Mouse (Mus musculus) forebrain, embryonic 13.5 days (tissue): Measurements from ENCODE around the gene Btnl9. TPM values are rescaled to one million over a fixed set of nuclear protein-coding genes. Genes with fewer than 3 reads are reported as not detected.

ENCODE experiments used
- ATAC-seq: fragments of 200-750 bp; cut with Nextera tagmentation; 2 replicates; pipeline ENCODE4 v1.8.0; 2017
- H3K27ac ChIP-seq: fragments of 300-500 bp; sonication (generic); 2 replicates; pipeline ENCODE4 v1.5.1; 2015; ENCODE audit warnings: inconsistent platforms, mild to moderate bottlenecking, moderate library complexity
- H3K27me3 ChIP-seq: fragments of 300-500 bp; sonication (generic); 2 replicates; pipeline ENCODE4 v1.6.1; 2015; ENCODE audit warnings: mild to moderate bottlenecking, inconsistent platforms
- H3K36me3 ChIP-seq: fragments of 300-500 bp; sonication (generic); 2 replicates; pipeline ENCODE4 v1.6.1; 2015; ENCODE audit warnings: mild to moderate bottlenecking, inconsistent platforms; ENCODE audit not compliant: poor library complexity, severe bottlenecking
- H3K4me1 ChIP-seq: fragments of 300-500 bp; sonication (generic); 2 replicates; pipeline ENCODE4 v1.6.1; 2015; ENCODE audit warnings: inconsistent platforms
- H3K4me2 ChIP-seq: fragments of 300-500 bp; sonication (generic); 2 replicates; pipeline ENCODE4 v1.6.1; 2015; ENCODE audit warnings: inconsistent platforms, mild to moderate bottlenecking, moderate library complexity
- H3K4me3 ChIP-seq: fragments of 300-500 bp; sonication (generic); 2 replicates; pipeline ENCODE4 v1.5.1; 2015; ENCODE audit warnings: mild to moderate bottlenecking, inconsistent platforms
- H3K9ac ChIP-seq: fragments of 300-500 bp; sonication (generic); 2 replicates; pipeline ENCODE4 v1.6.1; 2015; ENCODE audit warnings: mild to moderate bottlenecking, inconsistent platforms
- H3K9me3 ChIP-seq: fragments of 300-500 bp; sonication (generic); replicated peaks from 2 replicates; pipeline ENCODE4 v1.6.1; 2016; ENCODE audit warnings: inconsistent platforms
- WGBS: fragments of 180-500 bp; shearing (Covaris S2); methylation state at CpG from one replicate; pipeline ENCODE4 v1.1.7; 2015; 5-methylcytosine and 5-hydroxymethylcytosine counted together
- polyA plus RNA-seq: library from polyadenylated mRNA; unstranded; fragments of >200 nt; fragmentation: Nextera tagmentation; extraction: Ambion mirVana; gene quantifications from 2 replicates; pipeline ENCODE4 v1.2.1, GENCODE M21; 2015

Btnl9 gene
- polyA plus RNA-seq, 1 experiment from 2014 or later: 0.03 TPM

GRCm38 (mm10) chr11:49170576-49170975 lies 16.4 kb downstream of the Btnl9 start:
- Histone ChIP-seq H3K9me3 (peaks cover 7% of the 10 kb centered on the region; the same call in 1 of the 2 replicates), H3K27ac (no peak overlapping the region), H3K4me1 (peaks cover 7% of the 10 kb centered on the region; the same call in 1 of the 2 replicates), H3K9ac (no peak overlapping the region), H3K4me3 (no peak overlapping the region), H3K27me3 (peaks cover 25% of the 10 kb centered on the region), H3K4me2 (no peak overlapping the region), H3K36me3 (no peaks in the 10 kb centered on the region)
- ATAC-seq: no peak
- 88% methylated on average over 4 of the region's 4 CpGs for WGBS

- Histone ChIP-seq H3K36me3 (no peaks in the 10 kb centered on the region), H3K9ac (peak overlapping the region; percentile 58), H3K27ac (no peak overlapping the region), H3K9me3 (peaks cover 7% of the 10 kb centered on the region; the same call in 1 of the 2 replicates), H3K27me3 (peaks cover 25% of the 10 kb centered on the region), H3K4me3 (peak overlapping the region; percentile 42), H3K4me2 (peak overlapping the region; percentile 70), H3K4me1 (peaks cover 7% of the 10 kb centered on the region; the same call in 1 of the 2 replicates)
- ATAC-seq: peak; percentile 81
- 7% methylated on average over 50 of the region's 50 CpGs for WGBS
These were observed 17.9 kb downstream of the Btnl9 start for GRCm38 (mm10) chr11:49168839-49169611.

GRCm38 (mm10) chr11:49156821-49157814 lies 29.8 kb downstream of the Btnl9 start:
- no peaks in the 10 kb centered on the region for H3K4me1 ChIP-seq
- no peak for ATAC-seq
- no peak overlapping the region for H3K9ac ChIP-seq
- H3K9me3 ChIP-seq: no peaks in the 10 kb centered on the region
- WGBS: 89% methylated on average over 2 of the region's 2 CpGs
- H3K36me3 ChIP-seq: no peaks in the 10 kb centered on the region
- H3K27ac ChIP-seq: no peak overlapping the region
- no peak overlapping the region for H3K4me3 ChIP-seq
- no peak overlapping the region for H3K4me2 ChIP-seq
- no peaks in the 10 kb centered on the region for H3K27me3 ChIP-seq

DNA sequence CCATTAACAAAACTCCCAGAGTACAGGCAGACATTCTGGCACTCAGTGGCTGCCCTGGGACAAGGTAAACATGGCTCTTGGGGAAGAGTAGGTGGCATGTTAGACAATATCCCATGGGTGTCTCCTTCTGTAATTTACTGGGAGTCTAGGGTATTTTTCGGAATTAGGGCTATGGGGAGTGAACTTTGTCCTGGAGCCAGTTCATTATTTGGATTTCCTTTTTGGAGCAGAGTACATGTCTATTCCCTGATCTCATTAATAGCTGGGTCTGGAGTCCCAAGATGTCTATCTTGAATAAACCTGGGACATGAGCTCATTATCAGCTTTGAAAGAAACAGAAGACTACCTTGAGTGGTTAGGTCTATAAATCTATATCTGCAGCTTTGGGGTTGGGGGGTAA lies 32.9 kb downstream of the Btnl9 start, which contains the start of gene Olfr1394:
TSS of gene Olfr1394 (plus strand) at position 301 of the 400 bp plus-strand sequence.
- Histone ChIP-seq H3K4me2 (no peak within 1 kb of the TSS), H3K4me1 (no peaks in the 10 kb centered on the region), H3K9ac (no peak within 1 kb of the TSS), H3K27me3 (no peaks in the 10 kb centered on the region), H3K9me3 (no peaks in the 10 kb centered on the region), H3K4me3 (no peak within 1 kb of the TSS), H3K27ac (no peak within 1 kb of the TSS), H3K36me3 (no peaks in the 10 kb centered on the region)
- WGBS: 88% methylated on average over 1 of the region's 1 CpGs
- ATAC-seq: no peak

DNA sequence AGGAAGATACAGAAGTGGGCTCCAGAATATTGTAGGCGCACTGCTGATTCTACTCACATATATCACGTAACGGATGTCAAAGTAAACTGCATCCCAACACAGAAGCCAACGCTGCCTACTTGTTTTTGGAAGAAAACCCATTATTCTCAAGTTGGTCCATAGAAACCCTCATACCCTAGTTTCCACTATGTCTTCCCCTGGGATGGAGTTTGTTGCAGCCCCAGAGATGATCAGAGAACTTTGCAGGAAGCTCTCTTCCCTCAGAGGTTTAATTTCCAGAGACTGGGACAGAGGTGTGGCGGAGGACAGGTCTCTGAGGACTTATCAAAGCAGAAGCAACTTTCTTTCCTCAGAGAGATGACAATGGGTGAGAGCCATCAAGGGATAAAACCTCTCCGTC lies 45.0 kb downstream of the Btnl9 start, which contains the start of gene Olfr1395:
TSS of gene Olfr1395 (plus strand) at position 301 of the 400 bp plus-strand sequence.
- no peaks in the 10 kb centered on the region for H3K27me3 ChIP-seq
- H3K9ac ChIP-seq: no peak within 1 kb of the TSS
- ATAC-seq: no peak
- no peak within 1 kb of the TSS for H3K4me2 ChIP-seq
- no peak within 1 kb of the TSS for H3K4me3 ChIP-seq
- no peaks in the 10 kb centered on the region for H3K4me1 ChIP-seq
- H3K9me3 ChIP-seq: no peaks in the 10 kb centered on the region
- no peak within 1 kb of the TSS for H3K27ac ChIP-seq
- 89% methylated on average over 6 of the region's 6 CpGs for WGBS
- H3K36me3 ChIP-seq: no peaks in the 10 kb centered on the region

GRCm38 (mm10) chr11:49124169-49124568 lies 62.8 kb downstream of the Btnl9 start:
- H3K27me3 ChIP-seq: no peaks in the 10 kb centered on the region

GRCm38 (mm10) chr11:49119635-49120034 lies 67.3 kb downstream of the Btnl9 start:
- no peak overlapping the region for H3K27ac ChIP-seq
- H3K4me1 ChIP-seq: no peaks in the 10 kb centered on the region
- no peaks in the 10 kb centered on the region for H3K36me3 ChIP-seq
- no peaks in the 10 kb centered on the region for H3K27me3 ChIP-seq
- H3K9me3 ChIP-seq: no peaks in the 10 kb centered on the region
- 85% methylated on average over 3 of the region's 3 CpGs for WGBS
- no peak overlapping the region for H3K4me3 ChIP-seq
- ATAC-seq: no peak
- H3K4me2 ChIP-seq: no peak overlapping the region
- no peak overlapping the region for H3K9ac ChIP-seq

More at GRCm38 (mm10) chr11:49124169-49124568, 62.8 kb downstream of the Btnl9 start:
- Histone ChIP-seq H3K4me3 (no peak overlapping the region), H3K9me3 (no peaks in the 10 kb centered on the region), H3K4me2 (no peak overlapping the region), H3K27ac (no peak overlapping the region), H3K4me1 (no peaks in the 10 kb centered on the region), H3K9ac (no peak overlapping the region), H3K36me3 (no peaks in the 10 kb centered on the region)
- no peak for ATAC-seq
- 94% methylated on average over 2 of the region's 2 CpGs for WGBS

Other genes starting within 250 kb of the Btnl9 start
- 1.5 and 2.2 TPM in 2 replicates for gene Psme2b, start 241.0 kb downstream of the Btnl9 start, polyA plus RNA-seq
- not detected in 2 replicates for gene Olfr56, start 208.3 kb downstream of the Btnl9 start, polyA plus RNA-seq
- 0.15 and 0.24 TPM in 2 replicates for gene 9930111J21Rik1, start 207.8 kb downstream of the Btnl9 start, polyA plus RNA-seq
- gene Gm12185, start 194.9 kb downstream of the Btnl9 start, polyA plus RNA-seq: not detected in 2 replicates
- not detected in 2 replicates for gene Tgtp1, start 193.0 kb downstream of the Btnl9 start, polyA plus RNA-seq
- 0.13 and 0.21 TPM in 2 replicates for gene 9930111J21Rik2, start 135.9 kb downstream of the Btnl9 start, polyA plus RNA-seq
- gene Tgtp2, start 123.0 kb downstream of the Btnl9 start, polyA plus RNA-seq: not detected in 2 replicates
- gene Ifi47, start 110.6 kb downstream of the Btnl9 start, polyA plus RNA-seq: 0.27 and 0.47 TPM in 2 replicates
- not detected in 2 replicates for gene Olfr1396, start 72.3 kb downstream of the Btnl9 start, polyA plus RNA-seq
- gene Olfr1395, start 44.9 kb downstream of the Btnl9 start, polyA plus RNA-seq: not detected in 2 replicates
- not detected in 2 replicates for gene Olfr1394, start 32.8 kb downstream of the Btnl9 start, polyA plus RNA-seq
- gene Zfp62, start 16.1 kb upstream of the Btnl9 start, polyA plus RNA-seq: 58.5 and 58.6 TPM in 2 replicates
- gene Mgat1, start 57.0 kb upstream of the Btnl9 start, polyA plus RNA-seq: 25.5 and 30.6 TPM in 2 replicates
- 0.08 and 0.13 TPM in 2 replicates for gene Olfr1393, start 91.1 kb upstream of the Btnl9 start, polyA plus RNA-seq
- not detected in 2 replicates for gene Olfr1392, start 98.1 kb upstream of the Btnl9 start, polyA plus RNA-seq
- gene Olfr10, start 117.6 kb upstream of the Btnl9 start, polyA plus RNA-seq: not detected in 2 replicates
- gene Olfr1391, start 135.6 kb upstream of the Btnl9 start, polyA plus RNA-seq: not detected in 2 replicates
- not detected in 2 replicates for gene Olfr1390, start 148.0 kb upstream of the Btnl9 start, polyA plus RNA-seq
- not detected in 2 replicates for gene Olfr1389, start 235.9 kb upstream of the Btnl9 start, polyA plus RNA-seq
- 0.05 and 0.10 TPM in 2 replicates for gene Olfr1388, start 249.5 kb upstream of the Btnl9 start, polyA plus RNA-seq